Comparison of ENCODE assay signal across 25 mouse cellular contexts in the genomic region with DNA sequence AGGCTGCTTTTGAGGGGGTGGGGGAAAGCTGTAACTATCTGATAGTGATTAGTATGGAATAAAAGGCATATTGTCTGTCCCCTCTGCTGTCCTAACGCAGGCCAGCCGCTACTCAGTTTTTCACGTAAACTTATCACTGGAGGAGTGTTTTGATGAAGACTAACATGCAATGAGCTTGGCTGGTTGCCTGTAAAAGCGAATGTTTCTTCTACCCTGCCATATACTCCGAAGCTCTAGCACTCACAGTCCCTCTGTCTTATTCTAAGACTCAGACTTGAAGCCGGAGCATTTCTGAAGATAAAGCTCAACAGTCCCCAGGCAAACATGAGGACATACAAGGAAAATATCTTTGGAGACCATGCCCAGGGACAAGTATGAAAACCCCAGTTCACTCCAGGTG. TPM values are rescaled to one million over a fixed set of nuclear protein-coding genes. Genes with fewer than 3 reads are reported as not detected.
DNase-seq lines count a peak whose midpoint lies in the region; ATAC-seq and TF ChIP-seq lines count a peak whose summit lies in the region.
"Had no signal": no experiment of that assay in that cellular context is flagged by ENCODE, and none has a peak within 500 bp of the region (broad histone marks: within the 10 kb centered on the region; RNA-seq: fewer than 3 reads in every experiment).

No protein-coding gene starts in this region.

- no peak for TF ChIP-seq EP300 in lung, postnatal 0 days (IDR thresholded peaks at IDR 0.05)

- no peak for TF ChIP-seq POLR2A in lung, adult 2 months (IDR thresholded peaks at IDR 0.05; ENCODE audit: borderline replicate concordance, extremely low read depth, low read depth, low read length)

- no peak for TF ChIP-seq CTCF in lung, embryonic 14.5 days (IDR thresholded peaks at IDR 0.05; ENCODE audit: low read depth)
- no peak for TF ChIP-seq CTCF in lung, postnatal 0 days (IDR thresholded peaks at IDR 0.05)
- TF ChIP-seq CTCF in lung, adult 2 months (IDR thresholded peaks at IDR 0.05; ENCODE audit: insufficient read depth, low read length) = no peak

- 36% methylated on average over 6 of the region's 6 CpGs for WGBS in heart, embryonic 13.5 days
- WGBS in lung, embryonic 14.5 days = 28% methylated on average over 6 of the region's 6 CpGs
- WGBS in lung, postnatal 0 days = 44% methylated on average over 6 of the region's 6 CpGs
- WGBS in lung, adult 2 months = 47% methylated on average over 6 of the region's 6 CpGs

- DNase-seq in heart, adult 11 months = no peak
- peak; percentile 89 for DNase-seq in lung, embryonic 14.5 days
- DNase-seq in lung, postnatal 25 days (ENCODE audit: low spot score) = no peak
- peak; percentile 43 for DNase-seq in lung, postnatal 0 days (ENCODE audit: low spot score)
- no peak for DNase-seq in lung, adult 2 months
- DNase-seq: adrenal gland, adult 8-10 months; adrenal gland, postnatal 25 days; cerebellum, adult 11-12 months; cerebellum, adult 8-10 months; cerebellum, postnatal 10 days; embryo, embryonic 11 days; gastrocnemius, postnatal 25 days; heart, postnatal 10 days; heart, postnatal 4 days had no signal

- H3K36me3 ChIP-seq in heart, embryonic 13.5 days = no peaks in the 10 kb centered on the region
- H3K36me3 ChIP-seq in lung, embryonic 14.5 days (ENCODE audit: insufficient read depth) = no peaks in the 10 kb centered on the region
- no peaks in the 10 kb centered on the region for H3K36me3 ChIP-seq in lung, postnatal 0 days (ENCODE audit: insufficient read depth, low read length)
- H3K36me3 ChIP-seq: embryonic facial prominence, embryonic 10.5 days; embryonic facial prominence, embryonic 13.5 days; forebrain, embryonic 12.5 days; forebrain, embryonic 15.5 days had no signal

- no peaks in the 10 kb centered on the region for H3K9me3 ChIP-seq in heart, embryonic 13.5 days
- H3K9me3 ChIP-seq in lung, embryonic 14.5 days (ENCODE audit: low read depth, low read length) = no peaks in the 10 kb centered on the region
- H3K9me3 ChIP-seq in lung, postnatal 0 days (ENCODE audit: low read length) = no peaks in the 10 kb centered on the region
- H3K9me3 ChIP-seq: embryonic facial prominence, embryonic 10.5 days; embryonic facial prominence, embryonic 13.5 days; forebrain, embryonic 12.5 days; forebrain, embryonic 15.5 days had no signal

- no peak overlapping the region for H3K4me3 ChIP-seq in heart, embryonic 13.5 days
- no peak overlapping the region for H3K4me3 ChIP-seq in lung, embryonic 14.5 days (ENCODE audit: low read depth, low read length)
- H3K4me3 ChIP-seq in lung, postnatal 0 days (ENCODE audit: low read depth, low read length) = no peak overlapping the region
- H3K4me3 ChIP-seq in lung, adult 2 months (replicated peaks; ENCODE audit: extremely low read depth, low read depth, low read length) = no peak overlapping the region
- H3K4me3 ChIP-seq: embryonic facial prominence, embryonic 10.5 days; embryonic facial prominence, embryonic 13.5 days; erythroblast, embryonic 14.5 days; forebrain, embryonic 12.5 days; forebrain, embryonic 15.5 days had no signal

- H3K9ac ChIP-seq in heart, embryonic 13.5 days = no peak overlapping the region
- no peak overlapping the region for H3K9ac ChIP-seq in lung, embryonic 14.5 days
- no peak overlapping the region for H3K9ac ChIP-seq in lung, postnatal 0 days (replicated peaks; ENCODE audit: low read depth)
- H3K9ac ChIP-seq: embryonic facial prominence, embryonic 13.5 days; forebrain, embryonic 12.5 days; forebrain, embryonic 15.5 days; hindbrain, embryonic 14.5 days had no signal

- peak overlapping the region; percentile 3; the same call in 1 of the 2 replicates for H3K4me2 ChIP-seq in heart, embryonic 13.5 days
- H3K4me2 ChIP-seq in lung, embryonic 14.5 days = no peak overlapping the region
- no peak overlapping the region for H3K4me2 ChIP-seq in lung, postnatal 0 days (replicated peaks; ENCODE audit: low read depth, low read length)
- H3K4me2 ChIP-seq: embryonic facial prominence, embryonic 13.5 days; forebrain, embryonic 12.5 days; forebrain, embryonic 15.5 days; hindbrain, embryonic 14.5 days had no signal

- peak overlapping the region; percentile 69 for H3K27ac ChIP-seq in heart, embryonic 13.5 days (replicated peaks)
- H3K27ac ChIP-seq in lung, embryonic 14.5 days (ENCODE audit: low read depth) = peak overlapping the region; percentile 34; the same call in 1 of the 2 replicates
- H3K27ac ChIP-seq in lung, postnatal 0 days (ENCODE audit: low read length) = no peak overlapping the region
- H3K27ac ChIP-seq: embryonic facial prominence, embryonic 13.5 days; forebrain, embryonic 12.5 days; forebrain, embryonic 15.5 days; hindbrain, embryonic 14.5 days; hindbrain, postnatal 0 days had no signal

- no peak for ATAC-seq in heart, embryonic 13.5 days (ENCODE audit: extremely low read depth, insufficient number of reproducible peaks, low FRiP score, low TSS enrichment)
- peak; percentile 52 for ATAC-seq in lung, embryonic 14.5 days (ENCODE audit: insufficient read depth)
- ATAC-seq in lung, postnatal 0 days = peak; percentile 23; the same call in 1 of the 2 replicates
- ATAC-seq: activated CD4-positive, CD25-positive, alpha-beta regulatory T cell, adult 4 months; CD4-positive, CD25-positive, alpha-beta regulatory T cell, adult 4 months; forebrain, embryonic 15.5 days; hindbrain, postnatal 0 days; inflammation-experienced regulatory T-cells, adult 6 months had no signal

- no peaks in the 10 kb centered on the region; the same call in 1 of the 2 replicates for H3K27me3 ChIP-seq in heart, embryonic 13.5 days (replicated peaks)
- no peaks in the 10 kb centered on the region for H3K27me3 ChIP-seq in lung, embryonic 14.5 days (ENCODE audit: insufficient read depth, low read length)
- H3K27me3 ChIP-seq in lung, postnatal 0 days (replicated peaks; ENCODE audit: insufficient read depth, low read length) = no peaks in the 10 kb centered on the region
- H3K27me3 ChIP-seq: forebrain, embryonic 12.5 days; forebrain, embryonic 15.5 days had no signal

- peaks cover 60% of the 10 kb centered on the region for H3K4me1 ChIP-seq in heart, embryonic 13.5 days
- H3K4me1 ChIP-seq in lung, embryonic 14.5 days (ENCODE audit: insufficient read depth) = peaks cover 12% of the 10 kb centered on the region
- H3K4me1 ChIP-seq in lung, postnatal 0 days (ENCODE audit: insufficient read depth, low read depth, low read length) = peaks cover 5% of the 10 kb centered on the region; the same call in 1 of the 2 replicates
- no peaks in the 10 kb centered on the region; the same call in 1 of the 2 replicates for H3K4me1 ChIP-seq in lung, adult 2 months (ENCODE audit: control insufficient read depth, insufficient read depth, low read length)

RNA-seq across cellular contexts. Expression of a gene that starts 25.8 kb away (rescaled TPM):
- 120 and 122 TPM in 2 replicates for polyA plus RNA-seq in heart, embryonic 13.5 days (2015; fragmentation: Nextera tagmentation; extraction: Ambion mirVana)
- polyA plus RNA-seq in lung, embryonic 14.5 days (2014; fragmentation: Nextera tagmentation; extraction: Ambion mirVana) = 128 and 135 TPM in 2 replicates
- polyA plus RNA-seq in lung, postnatal 0 days (2015; fragmentation: Nextera tagmentation; extraction: Ambion mirVana) = 84.2 and 84.4 TPM in 2 replicates
- polyA plus RNA-seq in lung, adult 2 months (2012; rRNA removed) = 81.3 and 81.6 TPM in 2 replicates

Comparison
In these comparisons a context has a peak if more than half of its experiments do, and no peak if none do; other contexts are left out.
1. DNase-seq: peak in lung, embryonic 14.5 days (single experiment) and lung, postnatal 0 days (single experiment); none in heart, adult 11 months (single experiment), lung, postnatal 25 days (single experiment) and lung, adult 2 months (single experiment).